ENCODE assay signal across 14 mouse cellular contexts in genomic region chr14:20871495-20871894, GRCm38 (mm10). TPM values are rescaled to one million over a fixed set of nuclear protein-coding genes. Genes with fewer than 3 reads are reported as not detected.
A peak's percentile ranks its signal among the peaks of the same experiment; 100 is the strongest.
DNase-seq lines count a peak whose midpoint lies in the region; TF ChIP-seq lines count a peak whose summit lies in the region.
"Had no signal": no experiment of that assay in that cellular context is flagged by ENCODE, and none has a peak within 500 bp of the region (broad histone marks: within the 10 kb centered on the region; RNA-seq: fewer than 3 reads in every experiment).

No protein-coding gene starts in this region.

- H3K4me3 ChIP-seq in heart, adult 2 months, result no peak overlapping the region
- H3K4me3 ChIP-seq in heart, embryonic 10.5 days, result no peak overlapping the region
- no peak overlapping the region for H3K4me3 ChIP-seq in embryonic fibroblast, embryonic 13.5 days (ENCODE audit: insufficient read depth, low read length)
- no peak overlapping the region for H3K4me3 ChIP-seq in kidney, adult 2 months (ENCODE audit: insufficient read depth, low read depth, low read length)
- no peak overlapping the region for H3K4me3 ChIP-seq in left cerebral cortex, adult 2 months
- H3K4me3 ChIP-seq: erythroblast, embryonic 14.5 days; myocyte had no signal

- H3K9ac ChIP-seq in heart, adult 2 months (ENCODE audit: low read depth, low read length), result no peak overlapping the region

- H3K9me3 ChIP-seq in heart, embryonic 10.5 days, result no peaks in the 10 kb centered on the region

- 42% methylated on average over 1 of the region's 1 CpGs for WGBS in heart, adult 2 months
- 78% methylated on average over 1 of the region's 1 CpGs for WGBS in heart, embryonic 10.5 days
- WGBS in kidney, adult 2 months, result 13% methylated on average over 1 of the region's 1 CpGs

- intact Hi-C loops in heart, adult 2 months (cut with DNase I), result loop anchor here (10.0 kb wide), 1 partner anchor 137 kb away; the partner anchor contains the start of gene Ndst2
- intact Hi-C loops in left cerebral cortex, adult 2 months (cut with DNase I), result loop anchor here (5.0 to 10.0 kb wide), 2 partner anchors 107 to 121 kb away; no protein-coding TSS in a partner anchor

- peak; percentile 63; the same call in 1 of the 2 replicates for TF ChIP-seq EP300 in heart, adult 2 months (IDR thresholded peaks at IDR 0.05; ENCODE audit: insufficient read depth, low read depth, low read length)

- TF ChIP-seq POLR2A in heart, adult 2 months (IDR thresholded peaks at IDR 0.05; ENCODE audit: insufficient read depth, low read depth, low read length), result no peak
- TF ChIP-seq POLR2A in embryonic fibroblast, embryonic 13.5 days (IDR thresholded peaks at IDR 0.05; ENCODE audit: low read depth, low read length), result no peak
- TF ChIP-seq POLR2A in kidney, adult 2 months (IDR thresholded peaks at IDR 0.05; ENCODE audit: low read depth, low read length), result no peak

- H3K79me2 ChIP-seq in heart, adult 2 months (replicated peaks; ENCODE audit: control insufficient read depth, insufficient read depth, low read length), result no peaks in the 10 kb centered on the region

- peaks cover 3% of the 10 kb centered on the region; the same call in 1 of the 2 replicates for H3K36me3 ChIP-seq in heart, adult 2 months (ENCODE audit: control insufficient read depth, insufficient read depth, low read length)
- no peaks in the 10 kb centered on the region for H3K36me3 ChIP-seq in heart, embryonic 10.5 days
- H3K36me3 ChIP-seq in kidney, adult 2 months (ENCODE audit: control insufficient read depth, insufficient read depth, low read length), result no peaks in the 10 kb centered on the region

- H3K27me3 ChIP-seq in heart, adult 2 months (ENCODE audit: control insufficient read depth, insufficient read depth, low read length), result no peaks in the 10 kb centered on the region
- no peaks in the 10 kb centered on the region for H3K27me3 ChIP-seq in heart, embryonic 10.5 days (ENCODE audit: insufficient read depth, poor library complexity, severe bottlenecking)
- H3K27me3 ChIP-seq in kidney, adult 2 months (replicated peaks; ENCODE audit: control insufficient read depth, insufficient read depth, low read length), result no peaks in the 10 kb centered on the region
- H3K27me3 ChIP-seq: CH12.LX had no signal

- peaks cover 7% of the 10 kb centered on the region for H3K4me1 ChIP-seq in heart, adult 2 months (ENCODE audit: control insufficient read depth, insufficient read depth, low read length)
- H3K4me1 ChIP-seq in heart, embryonic 10.5 days, result peaks cover 12% of the 10 kb centered on the region
- H3K4me1 ChIP-seq in embryonic fibroblast, embryonic 13.5 days (ENCODE audit: control insufficient read depth, insufficient read depth, low read length), result peaks cover 21% of the 10 kb centered on the region
- H3K4me1 ChIP-seq in kidney, adult 2 months (ENCODE audit: control insufficient read depth, insufficient read depth, low read length), result peaks cover 30% of the 10 kb centered on the region

- H3K27ac ChIP-seq in heart, adult 2 months, result peak overlapping the region; percentile 71
- H3K27ac ChIP-seq in heart, embryonic 10.5 days, result no peak overlapping the region
- H3K27ac ChIP-seq in embryonic fibroblast, embryonic 13.5 days (ENCODE audit: insufficient read depth, low read length), result 0 out of 2 replicates have a peak overlapping the region, but pooled peaks have one; percentile 32
- peak overlapping the region; percentile 69 for H3K27ac ChIP-seq in kidney, adult 2 months (ENCODE audit: insufficient read depth, low read depth, low read length)
- H3K27ac ChIP-seq in left cerebral cortex, adult 2 months, result no peak overlapping the region
- H3K27ac ChIP-seq: macrophage; stomach, postnatal 0 days had no signal

- TF ChIP-seq CTCF in heart, adult 2 months (IDR thresholded peaks at IDR 0.05), result no peak
- TF ChIP-seq CTCF in embryonic fibroblast, embryonic 13.5 days (IDR thresholded peaks at IDR 0.05; ENCODE audit: borderline replicate concordance, insufficient read depth, low read length), result no peak
- TF ChIP-seq CTCF in kidney, adult 2 months (conservative IDR thresholded peaks at IDR 0.05; ENCODE audit: insufficient read depth, insufficient read length, low read depth, low read length), result no peak
- TF ChIP-seq CTCF in left cerebral cortex, adult 2 months (IDR thresholded peaks at IDR 0.05), result no peak

- DNase-seq in heart, adult 2 months, result peak; percentile 61 to 72
- no peak for DNase-seq in heart, embryonic 10.5 days (ENCODE audit: low spot score)
- peak; percentile 94 for DNase-seq in kidney, adult 2 months
- peak; percentile 63 for DNase-seq in lung, postnatal 25 days (ENCODE audit: low spot score)
- no peak for DNase-seq in left cerebral cortex, adult 2 months (ENCODE audit: extremely low spot score in 1 of 2, low spot score in 2 of 2)
- DNase-seq in cerebellum, adult 9-11 months, result no peak
- no peak for DNase-seq in frontal cortex, postnatal 25 days (ENCODE audit: low spot score in 2 of 2)
- DNase-seq: cerebellum, adult 2 months had no signal

RNA-seq across cellular contexts. Expression of gene Plau, which starts 35.0 kb away (rescaled TPM):
- 1 to 10 TPM; 3.4 to 6.2 TPM for total RNA-seq in heart, adult 2 months (2021)
- 1.8 and 3.5 TPM in 2 replicates for polyA plus RNA-seq in heart, adult 2 months (2012; rRNA removed)
- polyA plus RNA-seq in heart, embryonic 10.5 days (2016; fragmentation: Nextera tagmentation; extraction: Ambion mirVana), result 0.23 and 0.30 TPM in 2 replicates
- polyA plus RNA-seq in embryonic fibroblast, embryonic 13.5 days (2011; ENCODE audit: insufficient read length, low read depth, missing spikeins), result 75.9 and 142 TPM in 2 replicates
- polyA plus RNA-seq in kidney, adult 2 months (2012; rRNA removed), result 261 and 276 TPM in 2 replicates
- total RNA-seq in left cerebral cortex, adult 2 months (2021), result 1 to 10 TPM; 6.5 to 9.6 TPM
- polyA plus RNA-seq: erythroblast, embryonic 14.5 days had no signal

RNA-seq across cellular contexts. Expression of gene Vcl, which starts 57.7 kb away (rescaled TPM):
- total RNA-seq in heart, adult 2 months (2021), result 100 to 1,000 TPM; 102 to 103 TPM
- 62.4 and 117 TPM in 2 replicates for polyA plus RNA-seq in heart, adult 2 months (2012; rRNA removed)
- 68.9 and 94.1 TPM in 2 replicates for polyA plus RNA-seq in heart, embryonic 10.5 days (2016; fragmentation: Nextera tagmentation; extraction: Ambion mirVana)
- polyA plus RNA-seq in embryonic fibroblast, embryonic 13.5 days (2011; ENCODE audit: insufficient read length, low read depth, missing spikeins), result 494 and 636 TPM in 2 replicates
- 30.6 and 33.1 TPM in 2 replicates for polyA plus RNA-seq in kidney, adult 2 months (2012; rRNA removed)
- total RNA-seq in left cerebral cortex, adult 2 months (2021), result 10 to 100 TPM; 23.7 to 25.0 TPM

Comparison
In these comparisons a context has a peak if more than half of its experiments do, and no peak if none do; other contexts are left out.
1. DNase-seq: peak in heart, adult 2 months (2 of 2), kidney, adult 2 months (single experiment) and lung, postnatal 25 days (single experiment); none in heart, embryonic 10.5 days (single experiment), left cerebral cortex, adult 2 months (0 of 2), cerebellum, adult 9-11 months (single experiment) and frontal cortex, postnatal 25 days (0 of 2).
2. H3K27ac ChIP-seq: peak in heart, adult 2 months (single experiment), embryonic fibroblast, embryonic 13.5 days (single experiment) and kidney, adult 2 months (single experiment); none in heart, embryonic 10.5 days (single experiment) and left cerebral cortex, adult 2 months (single experiment).
3. RNA of gene Plau, which starts 35.0 kb away (polyA plus RNA-seq): 261 to 276 TPM in kidney, adult 2 months and 75.9 to 142 TPM in embryonic fibroblast, embryonic 13.5 days; 1.8 to 3.5 TPM in heart, adult 2 months and 0.23 to 0.30 TPM in heart, embryonic 10.5 days; every median in the first group is over 10 times any median in the second.